Mouse (Mus musculus) mesoderm, embryonic 11.5 days (tissue): ENCODE data around the gene Cdh24.
A peak's percentile ranks its signal among the peaks of the same experiment; 100 is the strongest.

Experiments used
- DNase-seq: peaks from one replicate; pipeline ENCODE4 v3.0.0-alpha.2; 2012; ENCODE audit warnings: low read depth, low spot score

Gene Cdh24

GRCm38 (mm10) chr14:54641305-54641969 is at the start of gene Cdh24:
Cdh24 (minus strand) TSS chr14:54641364.
- DNase-seq = peak; percentile 91

GRCm38 (mm10) chr14:54687251-54687650 is 46.1 kb upstream of the Cdh24 start:
- DNase-seq = no peak

- peak; percentile 99 for DNase-seq
Observed at GRCm38 (mm10) chr14:54686522-54687143, 45.5 kb upstream of the Cdh24 start, which contains the start of gene Acin1. Acin1 (minus strand) TSS chr14:54686931.

GRCm38 (mm10) chr14:54686063-54686521 is 44.9 kb upstream of the Cdh24 start, which contains the start of gene 1700123O20Rik:
1700123O20Rik (plus strand) TSS chr14:54686216.
- peak; percentile 94 for DNase-seq

GRCm38 (mm10) chr14:54685471-54685870 is 44.3 kb upstream of the Cdh24 start:
- DNase-seq = no peak

GRCm38 (mm10) chr14:54682396-54682795 is 41.2 kb upstream of the Cdh24 start:
- no peak for DNase-seq

GRCm38 (mm10) chr14:54678657-54679304 is 37.6 kb upstream of the Cdh24 start:
- DNase-seq = no peak

- no peak for DNase-seq
Observed at GRCm38 (mm10) chr14:54676290-54676689, 35.1 kb upstream of the Cdh24 start.

GRCm38 (mm10) chr14:54674317-54674716 is 33.2 kb upstream of the Cdh24 start:
- no peak for DNase-seq

- peak; percentile 27 for DNase-seq
Observed at GRCm38 (mm10) chr14:54669381-54669780, 28.2 kb upstream of the Cdh24 start.

GRCm38 (mm10) chr14:54664477-54665222 is 23.5 kb upstream of the Cdh24 start:
- DNase-seq = no peak

GRCm38 (mm10) chr14:54660009-54660408 is 18.8 kb upstream of the Cdh24 start:
- peak; percentile 68 for DNase-seq

GRCm38 (mm10) chr14:54653496-54653895 is 12.3 kb upstream of the Cdh24 start:
- DNase-seq = peak; percentile 91

GRCm38 (mm10) chr14:54652787-54653186 is 11.6 kb upstream of the Cdh24 start:
- no peak for DNase-seq

- no peak for DNase-seq
Observed at GRCm38 (mm10) chr14:54651556-54651955, 10.4 kb upstream of the Cdh24 start.

GRCm38 (mm10) chr14:54650621-54651454 is 9.7 kb upstream of the Cdh24 start:
- peak; percentile 94 for DNase-seq

- no peak for DNase-seq
Observed at GRCm38 (mm10) chr14:54647900-54648299, 6.7 kb upstream of the Cdh24 start.

- DNase-seq = no peak
Observed at GRCm38 (mm10) chr14:54646898-54647636, 5.9 kb upstream of the Cdh24 start.

GRCm38 (mm10) chr14:54646455-54646854 is 5.3 kb upstream of the Cdh24 start:
- DNase-seq = no peak

- no peak for DNase-seq
Observed at GRCm38 (mm10) chr14:54644294-54644693, 3.1 kb upstream of the Cdh24 start.
